Mouse (Mus musculus) embryo, embryonic 10.5 days (tissue): Measurements from ENCODE around the gene Ctc1.
A peak's percentile ranks its signal among the peaks of the same experiment; 100 is the strongest.

Source experiments
- DNase-seq: peaks from one replicate; pipeline ENCODE4 v3.0.0-alpha.2; 2015; ENCODE audit warnings: low spot score

Gene Ctc1

GRCm38 (mm10) chr11:69050748-69051147 lies 35.0 kb downstream of the Ctc1 start:
- DNase-seq, result no peak

- no peak for DNase-seq
Observed at GRCm38 (mm10) chr11:69051771-69052170, 36.1 kb downstream of the Ctc1 start.

GRCm38 (mm10) chr11:69052824-69053421 lies 37.2 kb downstream of the Ctc1 start:
- no peak for DNase-seq

GRCm38 (mm10) chr11:69053848-69054247 lies 38.1 kb downstream of the Ctc1 start:
- DNase-seq, result no peak

DNA sequence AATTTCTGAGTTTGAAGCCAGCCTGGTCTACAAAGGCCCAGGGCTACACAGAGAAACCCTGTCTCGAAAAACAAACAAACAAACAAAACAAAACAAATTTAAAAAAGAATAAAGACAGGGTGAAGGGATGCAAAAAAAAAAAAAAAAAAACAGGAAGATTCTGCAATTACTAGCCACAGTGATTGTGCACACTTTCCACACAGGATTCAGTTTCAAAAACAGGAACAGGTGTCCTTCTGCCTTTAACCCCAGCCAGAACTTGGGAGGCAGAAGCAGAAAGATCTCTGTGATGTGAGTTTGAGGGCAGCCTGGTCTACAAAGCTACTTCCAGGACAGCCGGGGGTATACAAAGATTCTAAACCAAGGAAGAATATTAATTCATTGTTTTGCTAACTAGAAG lies 42.6 kb downstream of the Ctc1 start:
- DNase-seq, result no peak

DNA sequence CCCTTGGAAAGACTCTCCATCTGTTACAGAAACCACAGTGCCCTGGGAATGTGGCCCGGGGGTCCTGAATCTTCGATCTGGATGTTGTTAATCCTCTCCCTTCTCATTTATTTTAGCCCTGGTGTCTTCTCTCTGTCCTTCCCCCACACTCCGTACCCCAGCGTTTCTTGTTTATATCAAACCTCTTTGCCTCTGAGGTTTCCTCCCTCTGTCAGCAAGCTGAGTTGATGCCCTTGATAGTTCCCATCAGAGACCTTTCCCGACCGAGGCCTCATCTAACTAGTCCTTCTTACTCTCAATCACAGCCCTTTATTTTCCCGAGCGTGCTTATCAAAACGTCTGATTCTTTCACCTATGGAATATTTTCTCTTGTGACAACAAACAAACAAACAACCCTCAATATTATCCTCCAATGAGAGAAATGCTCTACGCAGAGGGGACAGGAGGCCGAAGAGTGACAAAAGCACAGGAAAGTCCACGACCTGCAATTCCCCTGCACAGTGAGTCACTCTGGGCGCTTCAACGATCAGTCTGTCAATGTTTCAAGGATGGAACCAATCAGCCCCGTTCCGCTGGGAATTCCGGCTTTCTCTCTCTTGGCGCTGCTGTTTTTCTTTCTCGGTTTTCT lies 43.1 kb downstream of the Ctc1 start:
- no peak for DNase-seq

DNA sequence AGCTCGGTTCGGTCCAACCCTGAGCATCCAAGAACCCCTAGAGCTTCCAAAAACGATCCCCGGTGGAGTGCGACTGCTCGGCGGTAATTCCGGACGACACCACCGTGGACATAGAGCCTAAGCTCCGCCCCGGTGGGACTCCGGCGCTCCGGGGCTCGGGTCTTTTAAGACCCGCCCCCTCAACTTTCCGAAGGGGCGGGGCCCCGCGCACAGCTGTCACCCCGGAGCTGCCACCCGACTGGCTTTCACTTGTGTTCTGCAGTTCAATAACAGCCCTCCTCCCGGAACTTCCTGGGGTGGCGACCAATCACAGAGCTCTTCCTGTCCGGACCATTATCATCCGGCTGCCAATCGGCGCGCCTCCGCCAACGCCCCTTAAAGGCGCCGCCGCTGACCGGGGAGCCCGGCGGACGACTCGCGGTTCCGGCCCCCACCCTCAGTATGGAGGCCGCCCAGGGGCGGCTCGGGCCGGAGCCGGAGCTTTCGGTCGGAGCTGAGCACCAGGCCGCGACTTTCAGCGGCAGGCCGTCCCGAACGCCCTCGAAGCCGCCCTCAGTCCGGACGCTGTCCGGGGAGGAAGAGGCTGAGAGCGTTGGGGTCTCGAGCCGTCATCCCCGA lies 43.8 kb downstream of the Ctc1 start, which contains the start of gene Borcs6:
Gene Borcs6 (plus strand): TSS at position 361 of the 618 bp plus-strand sequence.
- peak; percentile 98 for DNase-seq

DNA sequence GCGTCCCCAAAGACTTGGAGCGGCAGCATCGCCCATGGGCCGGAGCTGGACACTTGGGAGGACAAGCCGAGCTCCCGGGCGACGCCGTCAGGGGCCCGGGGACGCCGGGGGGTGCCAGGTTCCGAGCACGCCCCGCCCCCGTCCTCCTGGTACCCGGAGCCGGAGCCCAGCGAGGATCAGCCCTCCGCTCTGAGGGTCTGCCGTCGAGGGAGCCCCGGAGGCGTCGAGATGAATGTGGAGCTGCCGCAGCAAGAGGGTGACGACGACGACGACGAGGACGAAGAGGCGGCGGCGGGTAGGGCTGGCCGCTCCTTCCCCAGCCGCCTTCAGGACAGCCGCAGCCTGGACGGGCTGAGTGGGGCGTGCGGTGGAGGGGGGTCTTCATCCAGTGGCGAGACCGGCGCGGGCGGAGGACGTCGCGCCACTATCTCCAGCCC lies 44.3 kb downstream of the Ctc1 start:
- peak; percentile 65 for DNase-seq

DNA sequence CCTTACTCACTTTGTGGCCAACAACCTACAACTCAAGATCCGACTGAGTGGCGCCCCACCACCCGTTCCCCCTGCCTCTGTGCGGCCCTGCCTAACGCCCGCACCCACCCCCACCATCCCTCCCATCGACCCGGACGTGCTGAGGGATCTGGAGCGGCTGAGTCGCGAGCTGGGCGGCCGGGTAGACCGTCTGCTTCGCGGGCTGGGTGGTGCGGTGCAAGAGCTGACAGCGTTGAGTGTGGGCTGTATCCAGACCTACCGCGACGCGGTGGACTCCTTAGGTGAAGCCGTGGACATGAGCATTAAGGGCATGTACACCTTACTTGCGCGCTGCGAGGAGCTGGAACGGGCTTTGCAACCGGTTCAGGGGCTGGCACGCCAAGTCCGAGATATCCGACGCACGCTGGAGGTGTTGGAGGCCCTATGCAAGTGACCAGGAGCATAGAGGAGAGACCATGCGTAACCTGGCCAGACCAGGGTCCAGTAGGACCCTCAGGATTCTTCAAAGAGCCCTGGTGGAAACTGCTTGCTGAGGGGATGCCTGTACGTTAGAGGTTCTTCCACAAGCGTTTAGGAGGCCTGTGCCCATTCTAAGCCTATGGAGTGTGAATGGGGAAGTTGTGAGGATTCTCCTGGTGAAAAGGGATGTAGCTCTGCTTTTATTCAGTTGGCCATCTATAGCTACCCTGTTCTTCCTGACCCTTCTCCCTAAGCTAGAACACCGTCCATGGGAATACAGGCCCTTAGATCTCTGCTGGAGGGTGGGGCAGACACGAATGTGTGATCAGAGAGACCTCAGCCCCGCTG lies 44.9 kb downstream of the Ctc1 start:
- peak; percentile 41 for DNase-seq

GRCm38 (mm10) chr11:69061255-69061912 lies 45.7 kb downstream of the Ctc1 start:
- DNase-seq, result peak; percentile 36

GRCm38 (mm10) chr11:69062194-69062760 lies 46.6 kb downstream of the Ctc1 start:
- peak; percentile 87 for DNase-seq

DNA sequence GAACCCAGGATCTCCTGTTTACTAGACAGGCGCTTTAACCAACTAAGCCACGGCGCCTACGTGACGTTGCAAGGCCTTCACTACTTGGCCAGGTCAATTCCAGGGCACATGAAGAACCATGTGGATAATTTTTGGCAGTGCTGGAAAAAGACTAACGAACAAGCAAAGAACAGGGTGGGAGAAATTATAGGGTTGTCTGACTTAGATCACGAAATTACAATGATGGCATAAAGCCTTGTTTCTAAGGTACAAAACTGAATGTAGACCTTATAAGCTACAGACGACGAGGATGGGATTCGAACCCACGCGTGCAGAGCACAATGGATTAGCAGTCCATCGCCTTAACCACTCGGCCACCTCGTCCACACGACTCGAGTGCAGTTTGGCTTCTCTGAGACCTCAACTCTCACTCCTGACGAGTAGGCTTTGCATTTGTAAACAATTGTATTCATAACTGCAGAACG lies 47.1 kb downstream of the Ctc1 start:
- peak; percentile 97 for DNase-seq

DNA sequence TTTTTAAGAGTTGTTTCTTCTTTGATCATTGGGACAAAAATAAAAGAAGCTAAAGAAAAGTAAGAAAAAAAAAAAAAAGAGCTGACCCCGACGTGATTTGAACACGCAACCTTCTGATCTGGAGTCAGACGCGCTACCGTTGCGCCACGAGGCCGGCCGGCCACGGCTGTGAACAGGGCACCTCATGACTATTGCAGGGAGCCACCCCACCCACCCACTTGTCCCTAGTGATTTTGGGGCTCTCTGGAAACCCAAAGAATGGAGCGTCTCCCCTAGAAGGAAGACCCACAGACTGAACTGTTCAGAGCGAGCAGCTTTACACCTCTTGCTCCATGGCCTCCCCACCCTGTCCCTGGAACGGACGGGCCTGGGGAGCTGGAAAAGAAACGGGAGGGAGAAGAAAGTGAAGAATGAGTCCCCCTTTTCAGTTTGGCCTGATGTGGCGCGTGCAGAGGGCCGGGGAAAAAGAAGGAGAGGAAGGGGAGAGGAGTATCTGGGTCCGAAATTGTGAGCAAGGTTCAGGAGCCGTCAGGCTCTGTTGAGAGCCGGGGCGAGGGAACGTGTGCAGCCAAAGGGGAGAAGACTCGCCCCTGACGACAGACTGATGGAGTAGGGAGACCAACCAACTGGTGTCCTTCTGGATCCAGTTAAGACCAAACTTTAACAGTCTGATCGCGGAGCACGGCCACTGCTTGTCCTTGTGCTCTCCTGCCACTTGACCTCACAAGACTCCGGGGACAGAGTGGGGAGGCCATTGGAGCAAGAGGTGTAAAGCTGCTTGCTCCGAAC lies 47.9 kb downstream of the Ctc1 start:
- peak; percentile 84 for DNase-seq

DNA sequence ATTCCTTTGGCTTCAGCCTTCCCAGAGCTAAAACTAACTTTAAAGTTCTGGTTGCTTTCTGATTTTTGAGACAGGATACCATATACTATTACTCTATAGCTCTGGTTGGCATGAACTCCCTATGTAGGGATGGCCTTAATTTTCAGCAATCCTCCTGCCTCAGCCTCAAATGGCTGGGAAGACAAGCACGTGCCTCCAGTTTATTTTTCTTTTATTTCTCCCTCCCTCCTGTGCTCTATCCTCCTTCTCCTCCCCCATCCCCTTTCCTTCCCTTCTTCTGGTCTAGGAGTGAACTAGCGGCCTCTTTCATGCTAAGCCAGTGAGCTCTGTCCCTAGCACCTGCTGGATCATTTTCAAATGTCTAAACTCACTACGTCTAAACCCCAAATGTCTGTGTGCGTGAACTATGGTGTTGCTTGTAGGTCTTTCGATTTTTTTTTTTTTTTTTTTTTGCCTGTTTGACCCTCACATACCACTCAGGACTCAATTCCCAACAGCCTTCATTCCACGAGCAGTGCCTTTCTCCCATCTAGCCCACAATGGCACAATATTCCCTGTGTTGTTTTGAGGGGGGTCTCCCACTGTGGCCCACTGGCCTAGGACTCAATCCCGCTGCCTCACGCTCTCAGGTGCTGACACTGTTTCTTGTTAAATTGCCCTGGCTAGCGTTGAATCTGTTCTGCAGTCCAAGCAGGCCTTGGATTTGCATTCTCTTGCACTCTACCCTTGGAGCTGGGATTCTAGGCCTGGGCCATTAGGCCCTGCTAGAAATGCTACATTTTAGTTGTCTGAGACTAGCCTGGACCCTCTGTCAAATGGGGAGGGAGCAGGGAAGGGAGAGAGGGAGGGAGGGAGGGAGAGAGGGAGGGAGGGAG lies 48.8 kb downstream of the Ctc1 start:
- no peak for DNase-seq

DNA sequence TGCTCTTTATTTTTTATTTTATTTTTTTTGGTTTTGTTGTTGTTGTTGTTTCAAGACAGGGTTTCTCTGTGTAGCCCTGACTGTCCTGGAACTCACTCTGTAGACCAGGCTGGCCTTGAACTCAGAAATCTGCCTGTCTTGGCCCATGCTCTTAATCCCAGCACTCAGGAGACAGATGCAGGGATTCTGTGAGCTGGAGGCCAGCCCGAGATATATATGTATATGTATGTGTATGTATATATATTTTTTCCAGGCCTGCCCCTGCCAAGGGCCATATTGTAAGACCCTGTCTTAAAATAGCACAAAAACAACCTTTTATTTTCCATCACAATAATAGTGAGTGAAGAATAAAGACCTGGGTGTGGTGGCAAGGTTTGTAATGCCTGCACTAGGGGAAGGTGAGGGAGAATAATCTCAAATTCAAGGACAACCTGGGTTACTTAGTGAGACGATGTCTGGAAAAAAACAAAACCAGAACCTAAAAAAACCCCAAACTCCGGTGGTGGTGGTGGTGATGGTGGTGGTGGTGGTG lies 49.7 kb downstream of the Ctc1 start:
- DNase-seq, result no peak

DNA sequence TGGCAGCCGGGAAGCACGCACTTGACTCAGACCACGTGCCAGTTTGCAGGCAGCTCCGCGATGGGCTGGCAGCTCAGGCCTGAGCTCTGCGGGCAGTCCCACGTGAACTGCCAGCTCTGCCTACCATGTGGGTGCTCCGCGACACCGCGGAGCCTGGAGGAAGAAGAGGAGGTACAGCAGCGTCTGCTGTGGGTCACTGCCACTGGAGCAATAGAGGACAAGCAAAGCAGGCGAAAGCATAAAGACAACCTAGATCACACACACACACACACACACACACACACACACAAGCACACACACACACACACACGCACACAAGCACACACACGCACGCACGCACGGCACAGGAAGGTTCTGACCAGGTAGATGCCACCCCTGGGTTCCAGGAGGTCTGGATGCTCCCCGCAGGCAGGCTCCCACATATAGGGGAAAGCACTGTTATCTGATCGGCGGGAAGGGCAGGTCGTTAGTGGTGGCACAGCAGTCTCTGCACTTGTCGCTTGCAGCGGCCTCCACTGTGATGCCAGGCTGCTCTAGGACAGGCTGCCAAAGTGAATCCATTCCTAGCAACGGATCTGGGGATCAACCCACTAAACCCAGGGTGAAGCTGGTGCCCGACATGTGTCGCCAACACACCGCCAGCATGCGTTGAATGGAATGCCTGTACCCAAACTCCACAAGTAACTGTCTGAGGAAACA lies 50.6 kb downstream of the Ctc1 start:
- DNase-seq, result peak; percentile 40

DNA sequence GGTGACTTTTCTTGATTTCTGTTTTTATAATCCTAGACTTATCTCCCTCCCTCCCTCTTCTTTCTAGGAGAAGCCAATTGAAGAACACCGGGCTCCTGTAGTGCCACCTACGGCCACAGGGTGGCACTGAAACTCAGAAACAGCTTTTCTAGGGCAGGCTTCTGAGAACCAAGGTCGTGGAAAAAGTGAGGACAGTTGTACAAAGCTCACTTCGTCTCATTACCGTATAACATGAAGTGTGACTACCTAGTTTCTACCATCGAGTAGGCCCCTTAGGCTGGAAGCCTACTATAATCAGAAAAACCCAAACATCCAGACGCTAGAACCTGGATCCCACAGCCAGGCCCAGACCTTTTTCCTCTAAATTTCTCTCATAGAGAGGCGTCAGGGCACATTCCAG lies 51.2 kb downstream of the Ctc1 start:
- peak; percentile 97 for DNase-seq

GRCm38 (mm10) chr11:69067601-69068000 lies 51.9 kb downstream of the Ctc1 start:
- no peak for DNase-seq

GRCm38 (mm10) chr11:69070093-69070492 lies 54.4 kb downstream of the Ctc1 start:
- DNase-seq, result peak; percentile 72
